Mouse (Mus musculus) ES-Bruce4 (cell line): ENCODE results near the gene Psmb10. TPM values are rescaled to one million over a fixed set of nuclear protein-coding genes. Genes with fewer than 3 reads are reported as not detected.
A peak's percentile ranks its signal among the peaks of the same experiment; 100 is the strongest.

ENCODE experiments used
- H3K27ac ChIP-seq: 2 replicates; pipeline ENCODE4 v1.5.1; 2012; ENCODE audit warnings: low read length, inconsistent platforms; ENCODE audit not compliant: insufficient read depth
- H3K27me3 ChIP-seq: 2 replicates; pipeline ENCODE4 v1.6.1; 2012; ENCODE audit warnings: mild to moderate bottlenecking, low read length, inconsistent platforms; ENCODE audit not compliant: control insufficient read depth, poor library complexity, insufficient read depth, severe bottlenecking
- H3K36me3 ChIP-seq: 2 replicates; pipeline ENCODE4 v1.6.1; 2012; ENCODE audit warnings: inconsistent platforms, mild to moderate bottlenecking, low read length, moderate library complexity; ENCODE audit not compliant: control insufficient read depth, poor library complexity, insufficient read depth, severe bottlenecking
- H3K4me1 ChIP-seq: one replicate; pipeline ENCODE4 v1.8.1; 2011; ENCODE audit warnings: low read length; ENCODE audit not compliant: control insufficient read depth, insufficient read depth
- H3K4me3 ChIP-seq: 2 replicates; pipeline ENCODE4 v1.5.1; 2011; ENCODE audit warnings: low read depth, mild to moderate bottlenecking, low read length
- H3K9ac ChIP-seq: 2 replicates; pipeline ENCODE4 v1.6.1; 2012; ENCODE audit warnings: low read depth, mild to moderate bottlenecking, inconsistent platforms; ENCODE audit not compliant: poor library complexity, severe bottlenecking
- H3K9me3 ChIP-seq: replicated peaks from 2 replicates; pipeline ENCODE4 v1.6.1; 2012; ENCODE audit warnings: mild to moderate bottlenecking, low read length, inconsistent platforms; ENCODE audit not compliant: control insufficient read depth, poor library complexity, insufficient read depth, severe bottlenecking
- CTCF ChIP-seq: IDR thresholded peaks from one replicate; pipeline ENCODE4 v1.8.1; 2011; ENCODE audit warnings: low read depth, low read length
- EP300 ChIP-seq: IDR thresholded peaks from 2 replicates; pipeline ENCODE4 v1.6.1; 2011; ENCODE audit warnings: low read depth, low read length; ENCODE audit not compliant: insufficient read depth
- POLR2A ChIP-seq: IDR thresholded peaks from one replicate; pipeline ENCODE4 v1.8.1; 2011; ENCODE audit warnings: low read length; ENCODE audit not compliant: insufficient read depth
- polyA plus RNA-seq: library from polyadenylated mRNA; stranded (reverse); fragments of >200 nt; gene quantifications from 2 replicates; pipeline ENCODE4 v1.2.4, GENCODE M21; 2011; ENCODE audit warnings: low read depth; ENCODE audit not compliant: missing spikeins, insufficient read depth, insufficient read length

Gene Psmb10
- polyA plus RNA-seq, 1 experiment = 46.1 TPM

- Histone ChIP-seq H3K4me1 (no peaks in the 10 kb centered on the region), H3K9ac (peak overlapping the region; percentile 36), H3K36me3 (no peaks in the 10 kb centered on the region), H3K27me3 (no peaks in the 10 kb centered on the region), H3K9me3 (no peaks in the 10 kb centered on the region), H3K27ac (no peak overlapping the region), H3K4me3 (peak overlapping the region; percentile 73)
- no peak for TF ChIP-seq POLR2A
- no peak for TF ChIP-seq CTCF
- TF ChIP-seq EP300 = no peak
Measured at GRCm38 (mm10) chr8:105935863-105936603, 2.2 kb downstream of the Psmb10 start.

- Histone ChIP-seq H3K36me3 (no peaks in the 10 kb centered on the region), H3K9ac (no peak overlapping the region), H3K4me1 (no peaks in the 10 kb centered on the region), H3K4me3 (no peak overlapping the region), H3K27ac (no peak overlapping the region), H3K27me3 (no peaks in the 10 kb centered on the region), H3K9me3 (no peaks in the 10 kb centered on the region)
- TF ChIP-seq EP300 = no peak
- no peak for TF ChIP-seq POLR2A
- no peak for TF ChIP-seq CTCF
Measured at GRCm38 (mm10) chr8:105935105-105935504, 3.1 kb downstream of the Psmb10 start.

- Histone ChIP-seq H3K9me3 (no peaks in the 10 kb centered on the region), H3K9ac (no peak within 1 kb of the TSS), H3K27me3 (no peaks in the 10 kb centered on the region), H3K36me3 (no peaks in the 10 kb centered on the region), H3K4me1 (no peaks in the 10 kb centered on the region), H3K27ac (no peak within 1 kb of the TSS), H3K4me3 (no peak within 1 kb of the TSS)
- TF ChIP-seq CTCF = no peak
- no peak for TF ChIP-seq POLR2A
- no peak for TF ChIP-seq EP300
Measured at GRCm38 (mm10) chr8:105933762-105934161, 4.5 kb downstream of the Psmb10 start, which contains the start of gene Ctrl. TSS of gene Ctrl (minus strand) at chr8:105933862.

- Histone ChIP-seq H3K9ac (no peak overlapping the region), H3K9me3 (no peaks in the 10 kb centered on the region), H3K27ac (no peak overlapping the region), H3K27me3 (no peaks in the 10 kb centered on the region), H3K4me3 (no peak overlapping the region), H3K36me3 (no peaks in the 10 kb centered on the region), H3K4me1 (no peaks in the 10 kb centered on the region)
- TF ChIP-seq POLR2A = no peak
- TF ChIP-seq CTCF = no peak
- no peak for TF ChIP-seq EP300
Measured at GRCm38 (mm10) chr8:105932525-105932924, 5.7 kb downstream of the Psmb10 start.

GRCm38 (mm10) chr8:105931271-105931670 is 7.0 kb downstream of the Psmb10 start:
- H3K27ac ChIP-seq = no peak overlapping the region
- no peaks in the 10 kb centered on the region for H3K27me3 ChIP-seq
- no peaks in the 10 kb centered on the region for H3K36me3 ChIP-seq
- H3K4me1 ChIP-seq = no peaks in the 10 kb centered on the region
- no peak overlapping the region for H3K4me3 ChIP-seq
- H3K9ac ChIP-seq = no peak overlapping the region
- TF ChIP-seq POLR2A (no peak), EP300 (no peak), CTCF (no peak)
- H3K9me3 ChIP-seq = no peaks in the 10 kb centered on the region

GRCm38 (mm10) chr8:105930602-105931001 is 7.6 kb downstream of the Psmb10 start:
- H3K27ac ChIP-seq = no peak overlapping the region
- no peak overlapping the region for H3K9ac ChIP-seq
- no peak overlapping the region for H3K4me3 ChIP-seq
- no peaks in the 10 kb centered on the region for H3K27me3 ChIP-seq
- H3K4me1 ChIP-seq = no peaks in the 10 kb centered on the region
- TF ChIP-seq EP300 (peak; percentile 17; the same call in 1 of the 2 replicates), CTCF (peak; percentile 98), POLR2A (no peak)
- H3K9me3 ChIP-seq = no peaks in the 10 kb centered on the region
- no peaks in the 10 kb centered on the region for H3K36me3 ChIP-seq
